Mouse (Mus musculus): ENCODE results near the gene Wdr18. TPM values are rescaled to one million over a fixed set of nuclear protein-coding genes. Genes with fewer than 3 reads are reported as not detected.

Gene Wdr18
- polyA plus RNA-seq, 1 experiment, result 23.8 TPM

DNA sequence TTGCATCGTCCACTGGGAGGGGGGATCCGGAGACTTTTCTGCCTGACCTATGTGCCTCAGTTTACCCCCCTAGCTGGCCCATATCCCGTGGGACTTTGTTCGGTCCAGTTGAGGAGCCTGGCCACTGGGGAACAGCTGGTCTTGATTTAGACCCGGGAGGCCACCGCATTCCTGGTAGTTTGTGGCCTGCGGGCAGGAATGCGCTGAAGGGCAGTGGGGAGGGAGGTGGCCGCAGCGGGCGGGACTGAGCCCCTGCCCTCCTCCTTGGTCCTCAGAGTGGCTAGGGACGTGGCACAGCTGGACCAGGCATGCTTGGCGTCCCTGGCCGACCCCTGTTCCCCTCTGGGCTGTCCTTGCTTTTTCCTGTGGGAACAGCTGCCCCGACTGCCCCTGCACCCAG is 29.9 kb downstream of the Wdr18 start:
- peaks cover 90% of the 10 kb centered on the region for H3K4me1 ChIP-seq
- no peak for TF ChIP-seq GATA1 (IDR thresholded peaks at IDR 0.05; ENCODE audit: borderline replicate concordance, low read length)
- TF ChIP-seq FLI1 (IDR thresholded peaks at IDR 0.05; ENCODE audit: low read length), result no peak

DNA sequence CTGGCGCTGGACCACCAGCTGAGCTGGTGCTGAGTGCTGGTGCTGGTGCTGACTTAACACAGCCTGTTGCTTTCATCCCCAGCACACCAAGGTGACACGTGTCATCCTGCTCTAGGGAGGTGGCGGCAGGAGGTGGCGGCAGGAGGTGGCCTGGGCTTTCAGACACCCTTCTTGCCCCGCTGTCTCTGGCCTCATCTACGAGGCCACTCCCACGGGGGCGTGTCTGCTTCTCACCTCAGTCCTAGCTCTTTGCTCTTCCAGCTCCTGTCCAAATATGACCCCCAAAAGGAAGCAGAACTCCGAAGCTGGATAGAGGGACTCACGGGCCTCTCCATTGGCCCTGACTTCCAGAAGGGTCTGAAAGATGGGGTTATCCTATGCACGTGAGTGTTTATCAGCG is 31.1 kb downstream of the Wdr18 start:
- Histone ChIP-seq H3K27me3 (replicated peaks) (no peaks in the 10 kb centered on the region), H3K4me3 (replicated peaks) (peak overlapping the region; percentile 76), H3K9me3 (peaks cover 15% of the 10 kb centered on the region), H3K4me1 (peaks cover 95% of the 10 kb centered on the region), H3K36me3 (replicated peaks; ENCODE audit: low read length) (peaks cover 68% of the 10 kb centered on the region)
- TF ChIP-seq FLI1 (IDR thresholded peaks at IDR 0.05; ENCODE audit: low read length) (no peak), GATA1 (IDR thresholded peaks at IDR 0.05; ENCODE audit: borderline replicate concordance, low read length) (no peak)

More for the DNA sequence above, 29.9 kb downstream of the Wdr18 start:
- peak overlapping the region; percentile 96 for H3K4me3 ChIP-seq (replicated peaks)
- H3K36me3 ChIP-seq (replicated peaks; ENCODE audit: low read length), result peaks cover 56% of the 10 kb centered on the region
- peaks cover 15% of the 10 kb centered on the region for H3K9me3 ChIP-seq
- H3K27me3 ChIP-seq (replicated peaks), result no peaks in the 10 kb centered on the region

- TF ChIP-seq GATA1 (IDR thresholded peaks at IDR 0.05; ENCODE audit: borderline replicate concordance, low read length), result no peak
- no peak for TF ChIP-seq FLI1 (IDR thresholded peaks at IDR 0.05; ENCODE audit: low read length)
- Histone ChIP-seq H3K4me1 (peaks cover 92% of the 10 kb centered on the region), H3K27me3 (replicated peaks) (no peaks in the 10 kb centered on the region), H3K36me3 (replicated peaks; ENCODE audit: low read length) (peaks cover 68% of the 10 kb centered on the region), H3K4me3 (replicated peaks) (no peak overlapping the region), H3K9me3 (peaks cover 15% of the 10 kb centered on the region)
Observed at GRCm38 (mm10) chr10:79991548-79991947, 31.6 kb downstream of the Wdr18 start.

- H3K9me3 ChIP-seq, result peaks cover 15% of the 10 kb centered on the region
- H3K36me3 ChIP-seq (replicated peaks; ENCODE audit: low read length), result peaks cover 85% of the 10 kb centered on the region
- peak overlapping the region; percentile 82 for H3K4me3 ChIP-seq (replicated peaks)
- no peaks in the 10 kb centered on the region for H3K27me3 ChIP-seq (replicated peaks)
- TF ChIP-seq GATA1 (IDR thresholded peaks at IDR 0.05; ENCODE audit: borderline replicate concordance, low read length) (no peak), FLI1 (IDR thresholded peaks at IDR 0.05; ENCODE audit: low read length) (no peak)
- H3K4me1 ChIP-seq, result peaks cover 85% of the 10 kb centered on the region
Observed at GRCm38 (mm10) chr10:79994397-79995115, 34.6 kb downstream of the Wdr18 start.

DNA sequence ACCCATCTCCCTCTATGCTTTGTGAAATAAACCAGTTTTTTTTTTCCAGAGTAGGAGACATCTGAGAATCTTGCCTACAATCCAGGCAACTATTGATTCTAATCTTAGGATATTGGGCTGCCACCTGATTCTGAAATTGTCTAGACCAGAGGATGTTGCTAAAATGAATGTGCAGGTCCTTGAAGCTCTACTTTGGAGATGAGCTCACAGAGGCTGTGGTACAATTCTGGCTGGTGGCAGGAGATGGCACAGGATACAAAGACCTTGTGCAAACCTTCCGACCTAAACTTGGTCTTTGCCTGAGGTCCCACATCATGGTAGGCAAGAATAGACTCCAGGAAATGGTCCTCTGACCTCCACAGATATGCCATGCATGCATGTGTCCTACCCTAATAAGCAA is 35.7 kb downstream of the Wdr18 start:
- H3K36me3 ChIP-seq (replicated peaks; ENCODE audit: low read length), result peaks cover 88% of the 10 kb centered on the region
- H3K9me3 ChIP-seq, result peaks cover 15% of the 10 kb centered on the region
- TF ChIP-seq FLI1 (IDR thresholded peaks at IDR 0.05; ENCODE audit: low read length), result no peak
- TF ChIP-seq GATA1 (IDR thresholded peaks at IDR 0.05; ENCODE audit: borderline replicate concordance, low read length), result no peak
- H3K4me1 ChIP-seq, result peaks cover 86% of the 10 kb centered on the region
- H3K27me3 ChIP-seq (replicated peaks), result no peaks in the 10 kb centered on the region
- peak overlapping the region; percentile 98 for H3K4me3 ChIP-seq (replicated peaks)

- TF ChIP-seq GATA1 (IDR thresholded peaks at IDR 0.05; ENCODE audit: borderline replicate concordance, low read length) (no peak), FLI1 (IDR thresholded peaks at IDR 0.05; ENCODE audit: low read length) (no peak; the same call in 1 of the 2 replicates)
- peaks cover 86% of the 10 kb centered on the region for H3K4me1 ChIP-seq
- H3K27me3 ChIP-seq (replicated peaks), result no peaks in the 10 kb centered on the region
- H3K4me3 ChIP-seq (replicated peaks), result peak within 1 kb of the TSS; percentile 98
- peaks cover 88% of the 10 kb centered on the region for H3K36me3 ChIP-seq (replicated peaks; ENCODE audit: low read length)
- H3K9me3 ChIP-seq, result peaks cover 10% of the 10 kb centered on the region
Observed at GRCm38 (mm10) chr10:79996272-79997033, 36.5 kb downstream of the Wdr18 start, which contains the start of gene Abca7. Gene Abca7, plus strand, starts transcription at chr10:79996494.

DNA sequence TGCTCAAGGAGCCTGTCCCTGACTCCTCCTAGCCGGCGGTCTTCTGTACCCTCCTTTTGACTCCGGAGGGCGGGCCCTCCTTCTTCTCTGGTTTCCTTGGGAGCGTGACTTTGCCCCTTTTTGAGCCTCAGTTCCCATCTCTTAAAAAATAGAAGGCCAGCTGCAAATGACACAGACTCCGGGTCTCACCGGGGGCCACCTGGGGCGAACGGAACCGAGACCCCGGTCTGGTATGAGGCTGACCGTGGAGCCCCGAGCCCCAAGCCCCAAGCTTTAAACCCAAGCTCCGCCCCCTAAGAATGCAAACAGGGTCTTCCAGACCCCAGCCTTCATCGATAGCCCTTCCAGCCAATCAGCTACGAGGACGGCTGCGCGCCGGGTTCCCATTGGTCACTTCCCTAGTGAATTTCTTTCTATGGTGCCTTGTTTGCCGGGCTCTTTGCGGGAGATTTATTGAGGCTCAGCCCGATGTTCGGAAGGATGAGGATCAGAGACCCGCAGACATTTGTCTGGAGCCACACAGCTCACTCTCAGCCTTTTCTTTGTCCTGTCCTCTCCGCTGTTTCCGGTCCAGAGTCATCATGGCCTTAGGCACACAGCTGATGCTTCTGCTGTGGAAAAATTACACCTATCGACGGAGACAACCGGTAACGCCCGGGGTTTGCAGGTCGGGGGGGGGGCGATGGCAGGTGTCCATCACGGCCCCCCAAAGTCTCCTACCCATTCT is 37.2 kb downstream of the Wdr18 start:
- peaks cover 5% of the 10 kb centered on the region for H3K9me3 ChIP-seq
- peaks cover 87% of the 10 kb centered on the region for H3K4me1 ChIP-seq
- peak overlapping the region; percentile 98 for H3K4me3 ChIP-seq (replicated peaks)
- peaks cover 88% of the 10 kb centered on the region for H3K36me3 ChIP-seq (replicated peaks; ENCODE audit: low read length)
- TF ChIP-seq FLI1 (IDR thresholded peaks at IDR 0.05; ENCODE audit: low read length) (no peak), GATA1 (IDR thresholded peaks at IDR 0.05; ENCODE audit: borderline replicate concordance, low read length) (no peak)
- no peaks in the 10 kb centered on the region for H3K27me3 ChIP-seq (replicated peaks)

DNA sequence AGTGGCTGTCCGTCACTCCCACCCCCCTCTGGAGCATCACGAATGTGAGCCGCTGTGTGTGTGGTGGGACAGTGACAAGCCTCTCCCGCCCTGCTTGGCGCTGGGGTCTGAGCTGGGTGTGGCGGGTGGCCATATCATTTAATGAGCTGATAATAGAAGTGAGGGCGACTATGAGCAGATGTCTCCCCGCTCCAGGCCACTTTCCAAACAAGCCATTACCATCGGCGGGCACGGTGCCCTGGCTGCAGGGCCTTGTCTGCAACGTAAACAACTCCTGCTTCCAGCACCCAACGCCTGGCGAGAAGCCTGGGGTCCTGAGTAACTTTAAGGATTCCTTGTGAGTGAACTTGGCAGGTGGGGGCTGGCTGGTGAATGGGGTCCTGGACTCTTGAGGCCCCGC is 37.9 kb downstream of the Wdr18 start:
- TF ChIP-seq GATA1 (IDR thresholded peaks at IDR 0.05; ENCODE audit: borderline replicate concordance, low read length) (no peak), FLI1 (IDR thresholded peaks at IDR 0.05; ENCODE audit: low read length) (no peak)
- Histone ChIP-seq H3K36me3 (replicated peaks; ENCODE audit: low read length) (peaks cover 88% of the 10 kb centered on the region), H3K4me1 (peaks cover 88% of the 10 kb centered on the region), H3K4me3 (replicated peaks) (peak overlapping the region; percentile 98), H3K27me3 (replicated peaks) (no peaks in the 10 kb centered on the region), H3K9me3 (no peaks in the 10 kb centered on the region)

GRCm38 (mm10) chr10:80001945-80002344 is 42.0 kb downstream of the Wdr18 start:
- no peak for TF ChIP-seq FLI1 (IDR thresholded peaks at IDR 0.05; ENCODE audit: low read length)
- no peak for TF ChIP-seq GATA1 (IDR thresholded peaks at IDR 0.05; ENCODE audit: borderline replicate concordance, low read length)
- Histone ChIP-seq H3K4me1 (peaks cover 89% of the 10 kb centered on the region), H3K36me3 (replicated peaks; ENCODE audit: low read length) (peaks cover 96% of the 10 kb centered on the region), H3K27me3 (replicated peaks) (no peaks in the 10 kb centered on the region), H3K4me3 (replicated peaks) (no peak overlapping the region), H3K9me3 (no peaks in the 10 kb centered on the region)
